Mouse (Mus musculus) erythroblast, adult 5-6 weeks (primary cell): ENCODE results near the gene Hspbp1. TPM values are rescaled to one million over a fixed set of nuclear protein-coding genes. Genes with fewer than 3 reads are reported as not detected.

Experiments
- ATAC-seq: replicated peaks from 2 replicates; pipeline ENCODE4 v1.8.0; 2016; ENCODE audit warnings: moderate number of reproducible peaks, mild to moderate bottlenecking, moderate TSS enrichment, inconsistent platforms; ENCODE audit not compliant: poor library complexity, low FRiP score, severe bottlenecking
- total RNA-seq, 2 experiments: library from RNA; stranded (forward) in 1 of 2; stranded (reverse) in 1 of 2; fragments of 150-400 nt in 1 of 2; fragments of 200-764, 138-1000 nt in 1 of 2; gene quantifications; 2 replicates each; pipeline versions ENCODE4 v1.2.3 to v1.2.4; 2015 to 2017; ENCODE audit warnings: low replicate concordance in 2 of 2

The Hspbp1 gene
- total RNA-seq, 2 experiments from 2014 or later, result 3.1 to 8.3 TPM

- ATAC-seq, result peak; percentile 58; the same call in 1 of the 2 replicates
These were observed 41.6 kb downstream of the Hspbp1 start for GRCm38 (mm10) chr7:4643225-4643624.

GRCm38 (mm10) chr7:4641956-4642355, 42.9 kb downstream of the Hspbp1 start:
- ATAC-seq, result no peak

- ATAC-seq, result no peak
These were observed 43.7 kb downstream of the Hspbp1 start for GRCm38 (mm10) chr7:4641155-4641554.

DNA sequence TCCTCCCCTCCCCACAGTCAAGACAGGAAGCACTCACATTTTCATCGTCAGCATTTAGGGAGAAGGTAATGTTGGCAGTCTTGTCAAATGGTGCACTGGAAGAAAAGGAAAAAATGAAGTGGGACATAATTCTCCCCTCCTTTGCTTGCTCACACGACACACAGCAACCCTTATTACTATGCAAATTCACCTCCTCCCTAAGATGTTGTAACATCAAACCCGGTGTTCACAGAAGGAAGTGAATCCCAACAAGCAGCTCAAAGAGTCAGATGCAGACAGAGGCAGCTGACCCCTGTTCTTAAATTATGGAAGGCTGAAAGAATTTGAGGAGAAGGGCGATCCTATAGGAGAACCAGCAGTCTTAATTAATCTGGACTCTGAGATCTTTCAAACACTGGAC, 48.7 kb downstream of the Hspbp1 start:
- no peak for ATAC-seq

DNA sequence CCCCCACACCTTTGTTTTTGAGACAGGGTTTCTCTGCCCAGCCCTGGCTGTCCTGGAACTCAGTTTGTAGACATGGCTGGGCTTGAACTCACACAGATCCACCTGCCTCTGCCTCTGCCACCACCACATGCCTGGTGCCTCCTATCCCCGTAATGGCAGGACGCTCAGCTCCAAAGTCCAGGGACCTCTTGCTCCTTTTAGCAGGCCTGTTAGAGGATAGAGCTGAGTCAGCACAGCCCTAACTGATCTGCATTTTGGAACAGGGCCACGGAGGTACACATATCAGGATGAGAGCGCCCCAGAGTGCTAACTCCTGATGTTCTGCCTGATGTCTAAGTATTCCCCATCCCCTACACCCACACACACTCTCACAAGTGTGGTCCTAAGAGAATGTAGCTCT, 53.8 kb downstream of the Hspbp1 start, which contains the start of gene Tmem86b:
Gene Tmem86b, minus strand, starts transcription at position 392 of the 400 bp plus-strand sequence.
- peak; percentile 71 for ATAC-seq

DNA sequence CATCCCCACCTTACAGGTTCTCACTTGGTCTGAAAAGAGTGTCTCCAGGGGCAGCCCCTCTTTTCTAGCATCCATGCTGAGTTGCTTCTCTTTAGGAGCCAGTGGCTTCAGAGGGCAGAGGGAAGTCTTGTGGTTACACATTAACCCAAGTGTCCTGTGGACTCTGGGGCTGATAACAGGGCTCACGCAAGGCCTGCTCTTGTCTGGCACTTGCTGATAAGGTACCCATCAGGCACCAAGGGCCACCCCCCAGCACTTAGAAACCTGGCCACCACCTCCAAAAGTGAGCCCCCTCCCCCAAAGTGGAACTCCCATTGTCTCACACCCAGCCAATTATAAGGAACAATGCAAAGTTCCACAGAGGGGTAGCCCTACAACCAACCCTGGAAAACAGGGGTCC, 54.7 kb downstream of the Hspbp1 start:
- ATAC-seq, result peak; percentile 89

GRCm38 (mm10) chr7:4629586-4629985, 55.3 kb downstream of the Hspbp1 start:
- peak; percentile 34 for ATAC-seq

DNA sequence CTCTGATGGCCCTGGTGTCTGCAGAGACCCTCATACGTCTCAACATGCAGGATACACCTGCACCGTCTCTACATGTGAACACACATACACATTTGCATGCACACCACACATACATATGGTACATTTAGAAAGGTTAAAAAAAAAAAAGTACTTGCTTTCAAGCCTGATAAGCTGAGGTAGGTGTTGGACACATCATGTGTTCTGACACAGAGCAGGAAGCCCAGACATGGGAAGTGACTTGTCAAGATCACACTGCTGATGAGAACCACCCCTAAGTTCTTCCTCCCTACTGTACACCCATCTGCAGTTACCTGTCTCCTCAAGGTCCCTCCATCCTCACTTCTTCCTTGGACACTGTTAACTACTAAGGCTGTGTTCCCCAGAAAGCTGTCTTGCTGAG, 58.9 kb downstream of the Hspbp1 start:
- ATAC-seq, result no peak

- no peak; the same call in 1 of the 2 replicates for ATAC-seq
These were observed 60.5 kb downstream of the Hspbp1 start for GRCm38 (mm10) chr7:4624343-4624742.

- peak; percentile 54; the same call in 1 of the 2 replicates for ATAC-seq
These were observed 61.2 kb downstream of the Hspbp1 start for GRCm38 (mm10) chr7:4623544-4624189.

GRCm38 (mm10) chr7:4619979-4620378, 64.9 kb downstream of the Hspbp1 start:
- ATAC-seq, result 0 out of 2 replicates have a peak, but pooled peaks have one; percentile 42

- ATAC-seq, result 0 out of 2 replicates have a peak, but pooled peaks have one; percentile 64
These were observed 71.0 kb downstream of the Hspbp1 start for GRCm38 (mm10) chr7:4613740-4614403.

GRCm38 (mm10) chr7:4612956-4613355, 71.9 kb downstream of the Hspbp1 start:
- no peak for ATAC-seq

GRCm38 (mm10) chr7:4612386-4612785, 72.5 kb downstream of the Hspbp1 start:
- ATAC-seq, result no peak

GRCm38 (mm10) chr7:4611921-4612341, 72.9 kb downstream of the Hspbp1 start:
- ATAC-seq, result no peak; the same call in 1 of the 2 replicates

- ATAC-seq, result no peak
These were observed 73.4 kb downstream of the Hspbp1 start for GRCm38 (mm10) chr7:4611511-4611910.

Other genes starting within 250 kb of the Hspbp1 start
- gene Rdh13, start 239.4 kb downstream of the Hspbp1 start, total RNA-seq (2015; ENCODE audit: low replicate concordance), result 0.77 and 3.6 TPM in 2 replicates
- 2.6 and 3.5 TPM in 2 replicates for gene Rdh13, start 239.4 kb downstream of the Hspbp1 start, total RNA-seq (2017; ENCODE audit: low replicate concordance)
- gene Eps8l1, start 224.4 kb downstream of the Hspbp1 start, total RNA-seq (2015; ENCODE audit: low replicate concordance), result 17.1 and 19.4 TPM in 2 replicates
- 36.6 and 47.0 TPM in 2 replicates for gene Eps8l1, start 224.4 kb downstream of the Hspbp1 start, total RNA-seq (2017; ENCODE audit: low replicate concordance)
- gene Ppp1r12c, start 183.4 kb downstream of the Hspbp1 start, total RNA-seq (2015; ENCODE audit: low replicate concordance), result 37.2 and 45.3 TPM in 2 replicates
- 41.3 and 52.0 TPM in 2 replicates for gene Ppp1r12c, start 183.4 kb downstream of the Hspbp1 start, total RNA-seq (2017; ENCODE audit: low replicate concordance)
- 1.3 TPM in 1 of 2 replicates, not detected in the other for gene Tnnt1, start 168.7 kb downstream of the Hspbp1 start, total RNA-seq (2015; ENCODE audit: low replicate concordance)
- gene Tnnt1, start 168.7 kb downstream of the Hspbp1 start, total RNA-seq (2017; ENCODE audit: low replicate concordance), result 3.8 and 7.2 TPM in 2 replicates
- not detected in 2 replicates for gene Tnni3, start 160.8 kb downstream of the Hspbp1 start, total RNA-seq (2015; ENCODE audit: low replicate concordance)
- not detected in 2 replicates for gene Tnni3, start 160.8 kb downstream of the Hspbp1 start, total RNA-seq (2017; ENCODE audit: low replicate concordance)
- 1.2 TPM in 1 of 2 replicates, not detected in the other for gene Dnaaf3, start 152.6 kb downstream of the Hspbp1 start, total RNA-seq (2015; ENCODE audit: low replicate concordance)
- 0.28 TPM in 1 of 2 replicates, not detected in the other for gene Dnaaf3, start 152.6 kb downstream of the Hspbp1 start, total RNA-seq (2017; ENCODE audit: low replicate concordance)
- 1.7 TPM in 1 of 2 replicates, not detected in the other for gene Syt5, start 137.5 kb downstream of the Hspbp1 start, total RNA-seq (2015; ENCODE audit: low replicate concordance)
- not detected in 2 replicates for gene Syt5, start 137.5 kb downstream of the Hspbp1 start, total RNA-seq (2017; ENCODE audit: low replicate concordance)
- gene Ptprh, start 81.0 kb downstream of the Hspbp1 start, total RNA-seq (2015; ENCODE audit: low replicate concordance), result 0.96 TPM in 1 of 2 replicates, not detected in the other
- 1.4 and 1.7 TPM in 2 replicates for gene Ptprh, start 81.0 kb downstream of the Hspbp1 start, total RNA-seq (2017; ENCODE audit: low replicate concordance)
- 37.3 and 72.3 TPM in 2 replicates for gene Tmem86b, start 53.6 kb downstream of the Hspbp1 start, total RNA-seq (2015; ENCODE audit: low replicate concordance)
- 53.4 and 88.6 TPM in 2 replicates for gene Tmem86b, start 53.6 kb downstream of the Hspbp1 start, total RNA-seq (2017; ENCODE audit: low replicate concordance)
- gene Ppp6r1, start 26.0 kb downstream of the Hspbp1 start, total RNA-seq (2015; ENCODE audit: low replicate concordance), result 31.6 and 45.3 TPM in 2 replicates
- 37.3 and 47.0 TPM in 2 replicates for gene Ppp6r1, start 26.0 kb downstream of the Hspbp1 start, total RNA-seq (2017; ENCODE audit: low replicate concordance)
- not detected in 2 replicates for gene Brsk1, start 5.5 kb upstream of the Hspbp1 start, total RNA-seq (2015; ENCODE audit: low replicate concordance)
- gene Brsk1, start 5.5 kb upstream of the Hspbp1 start, total RNA-seq (2017; ENCODE audit: low replicate concordance), result not detected in 2 replicates
- gene Tmem150b, start 40.2 kb upstream of the Hspbp1 start, total RNA-seq (2015; ENCODE audit: low replicate concordance), result 1.7 and 6.7 TPM in 2 replicates
- gene Tmem150b, start 40.2 kb upstream of the Hspbp1 start, total RNA-seq (2017; ENCODE audit: low replicate concordance), result 2.1 and 2.7 TPM in 2 replicates
- gene Kmt5c, start 55.0 kb upstream of the Hspbp1 start, total RNA-seq (2015; ENCODE audit: low replicate concordance), result 11.3 and 15.9 TPM in 2 replicates
- 32.0 and 42.2 TPM in 2 replicates for gene Kmt5c, start 55.0 kb upstream of the Hspbp1 start, total RNA-seq (2017; ENCODE audit: low replicate concordance)
- gene Cox6b2, start 68.0 kb upstream of the Hspbp1 start, total RNA-seq (2015; ENCODE audit: low replicate concordance), result 33.2 and 44.4 TPM in 2 replicates
- gene Cox6b2, start 68.0 kb upstream of the Hspbp1 start, total RNA-seq (2017; ENCODE audit: low replicate concordance), result 18.8 and 22.3 TPM in 2 replicates
- gene Fam71e2, start 86.2 kb upstream of the Hspbp1 start, total RNA-seq (2015; ENCODE audit: low replicate concordance), result not detected in 2 replicates
- gene Fam71e2, start 86.2 kb upstream of the Hspbp1 start, total RNA-seq (2017; ENCODE audit: low replicate concordance), result not detected in 2 replicates
- not detected in 2 replicates for gene Il11, start 97.8 kb upstream of the Hspbp1 start, total RNA-seq (2015; ENCODE audit: low replicate concordance)
- not detected in 2 replicates for gene Il11, start 97.8 kb upstream of the Hspbp1 start, total RNA-seq (2017; ENCODE audit: low replicate concordance)
- gene Tmem190, start 97.9 kb upstream of the Hspbp1 start, total RNA-seq (2015; ENCODE audit: low replicate concordance), result not detected in 2 replicates
- gene Tmem190, start 97.9 kb upstream of the Hspbp1 start, total RNA-seq (2017; ENCODE audit: low replicate concordance), result not detected in 2 replicates
- gene Tmem238, start 104.6 kb upstream of the Hspbp1 start, total RNA-seq (2015; ENCODE audit: low replicate concordance), result 4.0 and 7.5 TPM in 2 replicates
- 0.17 and 1.1 TPM in 2 replicates for gene Tmem238, start 104.6 kb upstream of the Hspbp1 start, total RNA-seq (2017; ENCODE audit: low replicate concordance)
- 304 and 336 TPM in 2 replicates for gene Rpl28, start 107.8 kb upstream of the Hspbp1 start, total RNA-seq (2015; ENCODE audit: low replicate concordance)
- 65.4 and 203 TPM in 2 replicates for gene Rpl28, start 107.8 kb upstream of the Hspbp1 start, total RNA-seq (2017; ENCODE audit: low replicate concordance)
- 167 and 232 TPM in 2 replicates for gene Ube2s, start 127.5 kb upstream of the Hspbp1 start, total RNA-seq (2015; ENCODE audit: low replicate concordance)
- gene Ube2s, start 127.5 kb upstream of the Hspbp1 start, total RNA-seq (2017; ENCODE audit: low replicate concordance), result 97.4 and 134 TPM in 2 replicates
- not detected in 2 replicates for gene Shisa7, start 159.6 kb upstream of the Hspbp1 start, total RNA-seq (2015; ENCODE audit: low replicate concordance)
- gene Shisa7, start 159.6 kb upstream of the Hspbp1 start, total RNA-seq (2017; ENCODE audit: low replicate concordance), result not detected in 2 replicates
- 2.3 and 3.3 TPM in 2 replicates for gene Isoc2b, start 185.2 kb upstream of the Hspbp1 start, total RNA-seq (2015; ENCODE audit: low replicate concordance)
- gene Isoc2b, start 185.2 kb upstream of the Hspbp1 start, total RNA-seq (2017; ENCODE audit: low replicate concordance), result 5.1 and 13.9 TPM in 2 replicates
- not detected in 2 replicates for gene Isoc2a, start 192.1 kb upstream of the Hspbp1 start, total RNA-seq (2015; ENCODE audit: low replicate concordance)
- gene Isoc2a, start 192.1 kb upstream of the Hspbp1 start, total RNA-seq (2017; ENCODE audit: low replicate concordance), result 2.4 and 3.2 TPM in 2 replicates
- gene Gm36210, start 221.4 kb upstream of the Hspbp1 start, total RNA-seq (2015; ENCODE audit: low replicate concordance), result not detected in 2 replicates
- not detected in 2 replicates for gene Gm36210, start 221.4 kb upstream of the Hspbp1 start, total RNA-seq (2017; ENCODE audit: low replicate concordance)
- 1.7 and 2.3 TPM in 2 replicates for gene Zfp628, start 230.1 kb upstream of the Hspbp1 start, total RNA-seq (2015; ENCODE audit: low replicate concordance)
- 1.5 and 2.0 TPM in 2 replicates for gene Zfp628, start 230.1 kb upstream of the Hspbp1 start, total RNA-seq (2017; ENCODE audit: low replicate concordance)
- gene Nat14, start 237.0 kb upstream of the Hspbp1 start, total RNA-seq (2015; ENCODE audit: low replicate concordance), result 1.7 TPM in 1 of 2 replicates, not detected in the other
- 2.5 TPM in 1 of 2 replicates, not detected in the other for gene Nat14, start 237.0 kb upstream of the Hspbp1 start, total RNA-seq (2017; ENCODE audit: low replicate concordance)
- not detected in 2 replicates for gene Ssc5d, start 240.7 kb upstream of the Hspbp1 start, total RNA-seq (2015; ENCODE audit: low replicate concordance)
- gene Ssc5d, start 240.7 kb upstream of the Hspbp1 start, total RNA-seq (2017; ENCODE audit: low replicate concordance), result 0.28 TPM in 1 of 2 replicates, not detected in the other